Mouse (Mus musculus): ENCODE measurements around the gene Cux2.

GRCm38 (mm10) chr5:121864330-121864729 lies 185.6 kb downstream of the Cux2 start:
- no peak for TF ChIP-seq CTCF (IDR thresholded peaks at IDR 0.05; ENCODE audit: control insufficient read depth, insufficient read depth, low read length)
- no peak for TF ChIP-seq POLR2A (IDR thresholded peaks at IDR 0.05; ENCODE audit: borderline replicate concordance, control insufficient read depth, low read depth, low read length)
